Mouse (Mus musculus): ENCODE measurements around the gene Tspan17.

Gene Tspan17

DNA sequence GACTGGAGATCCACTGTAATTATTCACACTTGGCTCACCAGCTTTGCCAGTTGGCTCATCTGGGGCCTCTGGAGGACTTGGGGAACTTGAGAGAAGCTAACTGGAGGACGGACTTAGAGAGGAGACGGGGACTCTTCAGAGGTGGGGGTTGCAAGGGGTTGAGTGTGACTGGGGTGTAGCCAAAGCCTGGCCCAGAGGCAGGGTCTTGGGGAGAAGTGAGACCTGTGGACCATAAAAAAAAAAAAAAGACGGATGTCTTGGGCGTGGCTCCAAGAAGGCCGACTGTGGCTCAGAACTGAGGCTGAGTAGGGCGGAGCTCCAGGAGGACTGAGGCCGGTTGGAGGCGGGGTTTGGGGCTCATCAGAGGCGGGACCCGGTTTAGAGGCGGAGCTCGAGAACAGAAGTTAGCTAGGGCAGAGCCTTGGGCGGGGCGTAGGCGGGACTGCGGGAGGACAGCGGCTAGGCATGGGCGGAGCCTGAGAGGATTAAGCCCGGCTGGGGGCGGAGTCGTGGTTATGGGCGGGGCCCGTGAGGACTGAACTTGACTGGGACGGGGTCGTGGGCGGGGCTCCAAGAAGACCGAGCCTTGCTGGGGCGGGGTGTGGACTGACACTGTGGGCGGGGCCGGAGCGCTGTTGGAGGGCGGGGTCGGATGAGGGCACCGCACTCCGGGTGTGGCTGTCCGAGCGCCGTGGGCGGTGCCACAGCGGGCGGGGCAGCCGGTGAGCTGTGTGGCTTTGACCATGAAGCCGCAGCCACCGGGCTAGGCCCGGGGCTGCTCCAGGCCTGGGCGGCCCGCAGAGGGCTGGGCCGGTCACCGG lies at the start of gene Tspan17:
Gene Tspan17 (plus strand): TSS at position 638 of the 821 bp plus-strand sequence.
- 2% methylated on average over 46 of the region's 49 CpGs for WGBS

- WGBS = 25% methylated on average over 6 of the region's 6 CpGs
Measured at GRCm38 (mm10) chr13:54746110-54746509, 43.1 kb upstream of the Tspan17 start.

DNA sequence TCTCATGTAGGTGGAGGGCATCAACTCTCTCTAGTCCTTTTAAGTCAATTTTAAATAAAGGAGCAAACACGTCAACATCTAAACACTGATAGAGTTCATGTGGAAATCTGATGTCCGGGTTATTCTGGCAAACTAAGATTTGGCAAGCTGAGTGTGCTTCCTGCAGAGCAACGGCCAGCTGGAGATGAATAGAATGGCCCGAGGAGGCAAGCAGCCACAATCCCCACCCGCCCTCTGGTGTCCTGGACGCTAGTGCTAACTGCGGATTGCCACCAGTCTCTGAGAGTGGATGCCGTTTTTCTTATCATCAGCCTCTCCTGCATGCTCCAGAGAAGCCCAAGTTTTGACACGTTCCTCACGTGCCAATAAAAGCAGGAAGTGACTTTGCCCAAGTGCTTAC lies 42.3 kb upstream of the Tspan17 start:
- WGBS = 9% methylated on average over 10 of the region's 10 CpGs

DNA sequence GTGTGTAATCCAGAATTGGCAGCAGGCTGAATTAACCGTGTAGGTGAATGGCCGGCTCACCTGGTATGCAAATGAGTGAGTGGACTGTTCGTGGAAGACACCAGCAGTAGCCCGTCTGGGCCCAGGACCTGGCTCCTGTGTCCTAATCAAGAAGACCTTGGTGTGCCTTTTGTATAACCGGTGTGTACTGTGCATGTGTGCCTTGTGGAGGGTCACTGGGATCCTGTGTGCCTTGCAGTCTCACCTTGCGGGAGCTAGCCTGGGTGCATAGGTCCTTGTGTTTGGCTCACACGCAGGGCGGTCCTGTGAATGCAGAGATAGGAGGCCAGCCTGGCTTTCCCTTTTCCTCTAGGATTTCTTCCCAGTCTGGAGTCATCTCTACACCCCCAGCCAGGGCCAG lies 41.0 kb upstream of the Tspan17 start:
- WGBS = 61% methylated on average over 8 of the region's 8 CpGs

DNA sequence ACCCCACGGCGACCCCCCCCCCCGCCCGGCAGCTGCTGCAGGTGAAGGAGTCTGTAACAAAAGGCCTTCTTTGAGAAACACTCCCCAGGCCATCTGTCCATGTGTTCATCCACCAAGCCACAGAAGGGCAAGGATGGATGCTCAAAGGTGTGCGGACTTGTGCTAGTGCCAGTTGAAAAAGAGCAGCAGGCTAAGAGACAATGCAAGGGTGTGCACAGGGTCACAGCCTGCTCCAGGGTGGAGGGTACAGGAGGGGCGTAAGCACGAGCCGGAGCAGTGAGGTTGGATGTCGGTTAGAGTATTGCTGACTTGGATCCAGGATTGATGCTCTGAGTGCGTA lies 40.5 kb upstream of the Tspan17 start:
- 27% methylated on average over 10 of the region's 10 CpGs for WGBS

GRCm38 (mm10) chr13:54749061-54749863 lies 39.9 kb upstream of the Tspan17 start:
- 2% methylated on average over 93 of the region's 100 CpGs for WGBS

- 3% methylated on average over 29 of the region's 29 CpGs for WGBS
Measured at GRCm38 (mm10) chr13:54749864-54750411, 39.2 kb upstream of the Tspan17 start, which contains the start of gene Gprin1. Gprin1 (minus strand) TSS chr13:54749874.

- WGBS = 42% methylated on average over 8 of the region's 8 CpGs
Measured at GRCm38 (mm10) chr13:54750699-54751098, 38.5 kb upstream of the Tspan17 start.

DNA sequence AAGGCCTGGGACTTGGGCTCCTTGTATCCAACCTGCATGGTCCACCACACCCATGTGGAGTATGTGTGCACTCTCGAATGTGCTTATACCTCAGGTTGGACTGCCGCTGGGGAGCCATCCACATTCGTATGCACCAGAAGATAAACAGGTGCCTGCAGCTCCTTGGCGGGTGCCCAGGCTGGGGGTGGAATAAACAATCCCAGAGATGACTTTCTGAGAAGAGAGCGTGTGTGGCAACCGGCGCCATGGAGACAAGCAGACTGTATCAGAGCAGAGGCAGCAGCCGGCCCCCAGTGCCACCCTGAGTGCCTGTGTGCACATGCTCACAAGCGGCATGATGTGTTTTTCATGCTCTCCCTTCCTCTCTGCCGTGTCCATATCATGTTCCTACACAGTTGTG lies 36.5 kb upstream of the Tspan17 start:
- WGBS = 31% methylated on average over 10 of the region's 10 CpGs

- WGBS = 51% methylated on average over 6 of the region's 6 CpGs
Measured at GRCm38 (mm10) chr13:54753733-54754132, 35.4 kb upstream of the Tspan17 start.

GRCm38 (mm10) chr13:54754169-54755080 lies 34.8 kb upstream of the Tspan17 start:
- WGBS = 23% methylated on average over 12 of the region's 12 CpGs

DNA sequence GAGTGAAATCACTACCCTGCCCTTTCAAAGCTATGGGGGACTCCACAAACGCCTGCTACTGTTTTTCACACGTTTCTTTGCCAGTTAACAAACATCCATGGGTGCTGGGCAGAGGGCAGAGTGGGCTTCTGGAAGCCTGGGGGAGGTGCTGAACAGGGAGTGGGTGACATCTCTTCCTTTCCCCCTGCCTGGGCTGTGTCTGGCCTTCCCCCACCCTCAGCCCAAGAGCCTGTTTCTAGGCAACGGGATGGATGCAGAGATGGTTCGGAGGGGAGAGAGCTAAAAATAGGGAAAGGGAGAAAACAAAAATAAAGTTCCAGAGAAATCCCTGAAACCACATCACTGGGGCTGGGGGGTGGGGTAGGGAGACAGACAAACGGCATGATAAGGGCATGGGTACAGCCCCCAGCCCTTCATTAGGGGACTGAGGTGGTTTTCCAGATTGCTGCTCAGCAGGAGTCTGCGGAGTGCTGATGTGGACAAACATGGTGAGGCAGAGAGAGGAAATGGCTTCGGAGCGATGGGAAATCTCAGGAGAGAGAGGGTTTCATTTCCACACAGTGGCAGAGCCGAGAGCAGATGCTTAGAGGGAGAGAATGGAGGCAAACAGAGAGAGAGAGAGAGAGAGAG lies 33.9 kb upstream of the Tspan17 start:
- 7% methylated on average over 9 of the region's 9 CpGs for WGBS

DNA sequence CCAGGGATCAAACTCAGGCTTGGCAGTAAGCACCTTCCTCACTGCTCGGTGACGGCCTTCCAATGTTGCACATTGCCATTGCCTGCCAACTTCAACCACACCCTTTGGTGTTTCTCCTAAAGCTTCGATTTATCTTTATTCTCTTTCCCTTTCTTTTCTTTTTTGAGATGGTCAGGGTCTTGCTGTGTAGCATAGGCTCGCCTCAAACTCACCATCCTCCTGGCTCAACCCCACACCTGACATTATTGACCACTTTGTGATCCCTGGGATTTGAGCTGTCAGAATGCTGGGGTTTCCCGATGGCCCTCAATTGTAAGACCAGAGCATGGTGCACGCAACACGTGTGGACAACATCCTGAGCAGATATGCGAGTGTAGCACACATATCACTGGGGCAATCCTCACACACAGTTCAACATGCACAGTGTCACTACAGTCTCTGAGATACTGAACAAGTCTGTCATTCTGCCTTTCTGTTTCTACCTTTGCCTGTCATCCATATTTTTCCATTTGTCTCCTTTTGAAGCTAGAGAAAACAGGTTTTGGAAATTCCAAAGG lies 32.9 kb upstream of the Tspan17 start:
- WGBS = 68% methylated on average over 8 of the region's 8 CpGs

DNA sequence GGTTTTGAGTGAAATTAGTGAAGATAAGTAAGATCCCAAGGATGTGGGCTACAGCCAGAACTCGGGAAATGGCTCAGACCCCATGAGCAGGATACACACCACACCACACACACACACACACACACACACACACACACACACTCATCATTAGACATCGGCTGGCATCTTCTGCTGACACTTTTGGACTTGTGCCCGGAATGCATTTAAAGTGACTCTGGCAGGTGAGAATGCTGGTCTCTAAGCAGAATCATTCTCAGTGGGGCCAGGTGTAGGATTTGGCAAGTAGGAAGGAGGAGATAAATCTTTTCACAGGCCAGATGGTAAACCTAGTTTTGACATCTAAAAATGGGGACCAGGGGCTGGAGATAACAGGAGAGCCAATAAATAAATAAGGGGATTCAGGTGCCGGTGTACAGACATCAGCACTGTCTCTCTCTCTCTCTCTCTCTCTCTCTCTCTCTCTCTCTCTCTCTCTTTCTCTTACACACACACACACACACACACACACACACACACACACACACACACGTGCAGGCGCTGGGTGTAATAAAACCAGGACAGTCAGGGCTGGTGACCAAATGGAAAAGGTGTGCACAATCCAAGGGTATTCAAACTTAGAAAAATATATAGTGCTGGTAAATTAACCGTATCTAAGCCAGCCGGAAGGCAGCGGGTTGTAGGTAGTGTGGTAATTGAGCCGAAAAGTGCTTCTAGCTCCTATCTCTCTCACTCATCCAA lies 31.9 kb upstream of the Tspan17 start:
- WGBS = 17% methylated on average over 10 of the region's 10 CpGs

DNA sequence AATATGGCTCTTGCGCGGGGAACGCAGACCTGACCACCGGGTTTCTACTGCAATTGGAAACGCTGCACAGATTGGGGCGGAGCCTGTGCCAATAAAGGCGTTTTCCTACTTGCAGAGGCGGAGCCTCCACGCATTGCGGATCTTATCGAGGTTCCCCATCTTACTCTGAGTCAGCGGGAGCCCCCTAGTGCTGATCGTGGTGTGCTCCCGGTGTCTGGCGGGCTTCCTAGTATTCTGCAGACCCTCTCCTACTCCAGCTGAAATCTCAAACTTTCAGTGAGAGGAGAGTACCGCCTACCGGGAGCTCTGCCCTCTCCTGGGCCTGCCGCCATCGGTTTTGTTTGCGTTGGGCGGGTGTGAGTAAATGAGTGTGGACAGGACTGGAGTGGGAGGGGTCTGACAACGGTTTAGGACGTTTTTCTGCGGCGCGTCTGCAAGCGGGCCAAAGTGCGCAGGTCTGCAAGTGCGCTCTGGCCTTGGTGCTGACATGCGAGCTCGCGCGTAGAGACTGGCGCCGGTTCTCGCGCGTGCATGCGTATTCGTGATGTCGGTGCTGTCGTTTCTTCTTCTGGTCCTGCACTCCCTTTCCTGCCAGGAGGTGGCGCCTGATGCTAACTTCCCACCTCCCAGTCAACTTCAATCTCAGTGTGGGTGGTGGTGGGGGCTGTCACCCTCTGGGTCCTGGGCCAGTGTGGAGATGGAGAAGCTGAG lies 31.0 kb upstream of the Tspan17 start:
- WGBS = under 1% methylated on average over 43 of the region's 43 CpGs

DNA sequence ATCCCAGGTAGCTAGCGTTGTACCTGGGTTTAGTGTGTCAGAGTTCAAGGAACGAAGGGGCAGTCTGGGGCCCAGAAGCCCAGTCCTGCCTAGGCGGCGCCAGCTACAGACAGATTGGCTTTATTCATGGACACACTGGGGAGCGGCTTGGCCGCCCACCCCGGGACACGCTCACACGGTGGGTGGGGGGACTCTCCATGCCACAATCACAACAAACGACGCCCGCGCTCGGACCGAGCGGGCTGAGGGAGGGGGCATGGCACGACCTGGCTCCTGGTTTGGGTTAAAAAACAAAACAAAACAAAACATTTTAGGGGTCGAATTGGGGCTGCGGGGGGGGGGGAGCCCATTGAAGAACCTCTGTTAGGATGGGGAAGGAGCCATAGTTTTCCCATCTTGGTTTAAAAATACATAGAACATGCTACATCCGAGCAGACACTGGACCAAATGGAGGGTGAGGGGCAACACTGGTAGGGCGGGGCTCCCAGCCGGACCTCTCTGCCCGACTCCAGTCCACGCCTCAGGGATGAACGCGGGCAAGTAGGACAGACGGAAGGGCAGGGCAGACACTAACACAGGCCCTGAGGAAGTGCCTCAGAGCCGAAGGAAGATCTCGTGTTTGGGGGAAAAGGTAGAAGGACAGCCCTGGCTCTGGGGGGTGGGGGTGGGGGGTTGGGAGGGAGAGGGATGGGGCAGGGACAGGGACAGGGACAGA lies 30.3 kb upstream of the Tspan17 start:
- WGBS = 2% methylated on average over 29 of the region's 29 CpGs

GRCm38 (mm10) chr13:54759496-54759895 lies 29.7 kb upstream of the Tspan17 start:
- WGBS = 19% methylated on average over 7 of the region's 7 CpGs

GRCm38 (mm10) chr13:54760164-54760795 lies 28.9 kb upstream of the Tspan17 start:
- WGBS = 33% methylated on average over 8 of the region's 8 CpGs

All from cerebral cortex, adult 2 months (tissue).